Mouse (Mus musculus) bone marrow, adult 2 months (tissue): ENCODE measurements around the gene Mrc2.

ENCODE experiments used
- CTCF ChIP-seq: fragments of 200-500 bp; IDR thresholded peaks from 2 replicates; pipeline ENCODE4 v1.5.1; 2011; ENCODE audit warnings: low read length, control low read depth; ENCODE audit not compliant: control insufficient read depth, insufficient read depth
- POLR2A ChIP-seq: fragments of 200-500 bp; IDR thresholded peaks from 2 replicates; pipeline ENCODE4 v1.6.1; 2011; ENCODE audit warnings: low read depth, mild to moderate bottlenecking, control low read depth, low read length, borderline replicate concordance; ENCODE audit not compliant: control insufficient read depth

DNA sequence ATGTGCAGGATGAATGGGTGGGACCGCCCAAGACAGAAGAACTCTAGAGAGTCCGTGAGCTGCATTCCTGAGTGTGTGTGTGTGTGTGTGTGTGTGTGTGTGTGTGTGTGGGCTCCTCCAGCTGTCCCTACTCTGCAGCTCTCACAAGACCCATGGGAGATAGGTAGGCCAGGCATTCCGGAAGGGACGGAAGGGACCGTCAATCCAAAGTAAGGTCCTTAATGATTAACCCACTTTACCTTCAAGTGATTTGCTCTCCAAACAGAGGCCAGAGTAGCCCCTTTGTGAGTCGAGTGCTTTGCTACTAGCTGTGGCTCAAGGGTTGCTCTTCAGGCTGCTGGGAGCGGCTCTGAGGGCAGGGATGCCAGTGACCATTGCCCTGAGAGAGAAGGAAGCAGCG is 59.7 kb downstream of the Mrc2 start:
- TF ChIP-seq POLR2A (no peak), CTCF (no peak)
